Mouse (Mus musculus): ENCODE measurements at regions not wholly inside any gene's neighbourhood (a gene's known extent, or its start where the extent isn't known, plus 50 kb on each side); places are given as distances from the start of the nearest gene placed in this dataset.

DNA sequence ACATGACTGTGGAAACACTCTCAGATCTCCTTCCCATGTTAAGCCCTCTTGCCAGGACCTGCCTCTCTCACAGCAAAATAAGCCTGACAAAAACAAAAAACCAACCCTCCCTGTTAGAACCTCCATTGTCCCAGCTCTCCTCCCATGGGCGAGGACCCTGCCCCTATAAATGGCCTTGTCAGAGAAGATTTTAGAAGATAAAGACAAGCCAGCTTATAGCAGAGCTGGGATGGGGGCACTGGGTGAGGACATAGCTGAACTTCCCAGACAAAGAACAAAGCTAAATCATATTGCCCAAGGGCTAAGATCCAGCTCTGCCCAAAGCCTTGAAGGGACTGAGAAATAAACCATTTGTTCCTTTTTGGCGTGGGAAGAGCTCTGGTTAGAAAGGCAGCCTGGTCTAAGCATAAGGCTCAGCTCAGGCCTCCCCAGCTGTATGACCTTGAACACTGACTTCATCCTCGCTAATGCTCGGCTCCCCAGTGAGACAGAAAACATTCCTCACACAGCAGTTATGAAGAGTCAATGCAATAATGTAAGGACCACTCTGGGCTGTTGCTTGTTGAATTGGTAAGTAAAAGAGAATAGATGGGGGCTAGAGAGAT is 115.2 kb downstream of the Zfp36l2 start:
- no peak for TF ChIP-seq POLR2AphosphoS2 (IDR thresholded peaks at IDR 0.05; ENCODE audit: insufficient read length, low read depth)
- no peak for TF ChIP-seq POLR2A (IDR thresholded peaks at IDR 0.05; ENCODE audit: insufficient read length, low read depth)
- no peak for TF ChIP-seq E2F4 (IDR thresholded peaks at IDR 0.05; ENCODE audit: insufficient read depth)
- no peak for TF ChIP-seq TCF12 (IDR thresholded peaks at IDR 0.05; ENCODE audit: insufficient read depth, poor library complexity, severe bottlenecking)
- TF ChIP-seq CEBPB (IDR thresholded peaks at IDR 0.05; ENCODE audit: insufficient read depth, poor library complexity, severe bottlenecking), result no peak
- no peak for TF ChIP-seq SRF (IDR thresholded peaks at IDR 0.05; ENCODE audit: control insufficient read depth, insufficient read length, low read depth)
- TF ChIP-seq MAX (IDR thresholded peaks at IDR 0.05; ENCODE audit: low read depth), result no peak
- no peak for TF ChIP-seq TCF3 (IDR thresholded peaks at IDR 0.05; ENCODE audit: insufficient read length, low read depth)
- no peak for TF ChIP-seq REST (IDR thresholded peaks at IDR 0.05; ENCODE audit: insufficient read depth, insufficient read length)
- no peak for TF ChIP-seq MYOD1 (IDR thresholded peaks at IDR 0.05; ENCODE audit: control insufficient read depth in 1 of 3, insufficient read length in 2 of 3, low read depth in 2 of 3)
